Mouse (Mus musculus): ENCODE results near the gene Bard1.

Gene Bard1

GRCm38 (mm10) chr1:71102344-71103173 lies at the start of gene Bard1:
TSS of gene Bard1 (minus strand) at chr1:71103146.
- peak; percentile 98 for DNase-seq (ENCODE audit: low spot score)

GRCm38 (mm10) chr1:71127171-71127570 lies 24.2 kb upstream of the Bard1 start:
- no peak for DNase-seq (ENCODE audit: low spot score)

GRCm38 (mm10) chr1:71118511-71118910 lies 15.6 kb upstream of the Bard1 start:
- DNase-seq (ENCODE audit: low spot score): no peak

GRCm38 (mm10) chr1:71117253-71117652 lies 14.3 kb upstream of the Bard1 start:
- DNase-seq (ENCODE audit: low spot score): no peak

- DNase-seq (ENCODE audit: low spot score): no peak
Observed at GRCm38 (mm10) chr1:71115781-71116180, 12.8 kb upstream of the Bard1 start.

GRCm38 (mm10) chr1:71109858-71110257 lies 6.9 kb upstream of the Bard1 start:
- no peak for DNase-seq (ENCODE audit: low spot score)

GRCm38 (mm10) chr1:71106127-71106526 lies 3.2 kb upstream of the Bard1 start:
- DNase-seq (ENCODE audit: low spot score): no peak

GRCm38 (mm10) chr1:71105724-71106123 lies 2.8 kb upstream of the Bard1 start:
- DNase-seq (ENCODE audit: low spot score): no peak

GRCm38 (mm10) chr1:71103174-71103864 lies 373 bp upstream of the Bard1 start:
- peak; percentile 8 for DNase-seq (ENCODE audit: low spot score)

GRCm38 (mm10) chr1:71101369-71101970 lies 1.5 kb downstream of the Bard1 start:
- no peak for DNase-seq (ENCODE audit: low spot score)

GRCm38 (mm10) chr1:71100591-71101368 lies 2.2 kb downstream of the Bard1 start:
- DNase-seq (ENCODE audit: low spot score): no peak

- no peak for DNase-seq (ENCODE audit: low spot score)
Observed at GRCm38 (mm10) chr1:71099945-71100515, 2.9 kb downstream of the Bard1 start.

GRCm38 (mm10) chr1:71096031-71096430 lies 6.9 kb downstream of the Bard1 start:
- DNase-seq (ENCODE audit: low spot score): no peak

- no peak for DNase-seq (ENCODE audit: low spot score)
Observed at GRCm38 (mm10) chr1:71095211-71095805, 7.6 kb downstream of the Bard1 start.

GRCm38 (mm10) chr1:71075651-71076050 lies 27.3 kb downstream of the Bard1 start:
- DNase-seq (ENCODE audit: low spot score): no peak

- DNase-seq (ENCODE audit: low spot score): no peak
Observed at GRCm38 (mm10) chr1:71070771-71071170, 32.2 kb downstream of the Bard1 start.

- no peak for DNase-seq (ENCODE audit: low spot score)
Observed at GRCm38 (mm10) chr1:71068728-71069304, 34.1 kb downstream of the Bard1 start.

- no peak for DNase-seq (ENCODE audit: low spot score)
Observed at GRCm38 (mm10) chr1:71063885-71064492, 39.0 kb downstream of the Bard1 start.

- DNase-seq (ENCODE audit: low spot score): no peak
Observed at GRCm38 (mm10) chr1:71056143-71056542, 46.8 kb downstream of the Bard1 start.

GRCm38 (mm10) chr1:71055454-71055853 lies 47.5 kb downstream of the Bard1 start:
- DNase-seq (ENCODE audit: low spot score): no peak

- DNase-seq (ENCODE audit: low spot score): no peak
Observed at GRCm38 (mm10) chr1:71052756-71053155, 50.2 kb downstream of the Bard1 start.
